Mouse (Mus musculus) heart, embryonic 15.5 days (tissue): ENCODE measurements at regions not wholly inside any gene's neighbourhood (a gene's known extent, or its start where the extent isn't known, plus 50 kb on each side); places are given as distances from the start of the nearest gene placed in this dataset.

Source experiments
- ATAC-seq: fragments of 200-750 bp; cut with Nextera tagmentation; replicated peaks from 2 replicates; pipeline ENCODE4 v1.8.0; 2017; ENCODE audit warnings: low read depth, moderate TSS enrichment; ENCODE audit not compliant: insufficient number of reproducible peaks, insufficient read depth, low FRiP score
- H3K27ac ChIP-seq: fragments of 300-500 bp; sonication (generic); 2 replicates; pipeline ENCODE4 v1.5.1; 2015; ENCODE audit warnings: mild to moderate bottlenecking, inconsistent platforms
- H3K27me3 ChIP-seq: fragments of 300-500 bp; sonication (generic); 2 replicates; pipeline ENCODE4 v1.6.1; 2015; ENCODE audit warnings: inconsistent platforms
- H3K36me3 ChIP-seq: fragments of 300-500 bp; sonication (generic); 2 replicates; pipeline ENCODE4 v1.6.1; 2015; ENCODE audit warnings: mild to moderate bottlenecking, inconsistent platforms
- H3K4me1 ChIP-seq: fragments of 300-500 bp; sonication (generic); replicated peaks from 2 replicates; pipeline ENCODE4 v1.6.1; 2015; ENCODE audit warnings: inconsistent platforms
- H3K4me2 ChIP-seq: fragments of 300-500 bp; sonication (generic); 2 replicates; pipeline ENCODE4 v1.6.1; 2015; ENCODE audit warnings: inconsistent platforms, mild to moderate bottlenecking, moderate library complexity
- H3K4me3 ChIP-seq: fragments of 300-500 bp; sonication (generic); 2 replicates; pipeline ENCODE4 v1.5.1; 2015; ENCODE audit warnings: mild to moderate bottlenecking, inconsistent platforms
- H3K9ac ChIP-seq: fragments of 300-500 bp; sonication (generic); 2 replicates; pipeline ENCODE4 v1.6.1; 2015; ENCODE audit warnings: mild to moderate bottlenecking, inconsistent platforms
- H3K9me3 ChIP-seq: fragments of 300-500 bp; sonication (generic); replicated peaks from 2 replicates; pipeline ENCODE4 v1.6.1; 2016; ENCODE audit warnings: inconsistent platforms
- WGBS: fragments of 180-500 bp; shearing (Covaris S2); methylation state at CpG from one replicate; pipeline ENCODE4 v1.1.7; 2015; ENCODE audit warnings: mixed read lengths; 5-methylcytosine and 5-hydroxymethylcytosine counted together

- H3K9me3 ChIP-seq: no peaks in the 10 kb centered on the region
- no peak overlapping the region for H3K27ac ChIP-seq
- WGBS: 60% methylated on average over 7 of the region's 7 CpGs
- no peaks in the 10 kb centered on the region for H3K36me3 ChIP-seq
- H3K27me3 ChIP-seq: no peaks in the 10 kb centered on the region
- no peak overlapping the region for H3K4me3 ChIP-seq
- H3K4me2 ChIP-seq: no peak overlapping the region
- H3K9ac ChIP-seq: no peak overlapping the region
- ATAC-seq: no peak
- no peaks in the 10 kb centered on the region for H3K4me1 ChIP-seq
Measured at GRCm38 (mm10) chr3:103465132-103465690, 109.8 kb upstream of the Syt6 start.

GRCm38 (mm10) chr3:103465948-103466347, 109.1 kb upstream of the Syt6 start:
- no peak overlapping the region for H3K9ac ChIP-seq
- WGBS: 65% methylated on average over 2 of the region's 2 CpGs
- H3K4me2 ChIP-seq: no peak overlapping the region
- H3K4me1 ChIP-seq: no peaks in the 10 kb centered on the region
- H3K27me3 ChIP-seq: no peaks in the 10 kb centered on the region
- H3K36me3 ChIP-seq: no peaks in the 10 kb centered on the region
- H3K27ac ChIP-seq: no peak overlapping the region
- H3K4me3 ChIP-seq: no peak overlapping the region
- no peak for ATAC-seq
- H3K9me3 ChIP-seq: no peaks in the 10 kb centered on the region

DNA sequence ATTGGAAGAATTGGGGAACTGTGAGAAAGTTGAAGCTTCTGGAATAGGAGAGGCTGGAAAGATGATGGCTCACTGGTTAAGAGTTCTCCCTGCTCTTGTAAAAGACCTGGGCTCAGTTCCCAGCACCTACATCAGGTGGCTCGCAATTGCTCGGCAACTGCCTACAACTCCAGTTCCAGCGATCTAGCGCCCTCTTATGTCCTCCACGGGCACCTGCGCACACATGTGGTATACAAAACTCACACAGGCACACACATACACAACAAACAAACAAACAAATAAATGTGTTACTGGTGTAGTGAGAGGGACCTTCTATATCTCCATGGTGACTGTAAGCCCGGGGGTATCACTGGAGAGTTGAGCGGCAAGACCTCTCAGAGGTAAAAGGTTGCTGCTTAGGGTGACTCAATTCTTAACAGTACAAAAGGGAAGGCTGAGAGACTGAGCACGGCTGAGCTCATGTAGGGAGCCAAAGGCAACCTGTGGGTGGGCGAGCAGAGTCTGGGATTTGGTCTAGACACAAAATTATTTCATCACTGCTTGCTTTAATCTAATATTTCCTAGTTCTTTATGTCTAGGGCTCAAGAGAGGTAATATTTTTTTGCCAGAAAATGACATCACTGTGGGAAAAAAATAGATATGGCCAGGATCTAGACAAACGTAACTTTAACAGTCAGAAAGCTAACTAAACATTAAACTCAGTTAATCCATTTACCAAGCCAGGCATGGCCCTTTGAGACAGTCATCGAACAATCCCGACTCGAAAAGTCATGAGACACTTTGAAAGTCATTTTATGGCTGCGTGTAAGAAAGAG, 104.2 kb upstream of the Syt6 start:
- Histone ChIP-seq H3K4me2 (no peak overlapping the region), H3K4me3 (no peak overlapping the region), H3K36me3 (no peaks in the 10 kb centered on the region), H3K27me3 (no peaks in the 10 kb centered on the region), H3K9me3 (no peaks in the 10 kb centered on the region), H3K27ac (no peak overlapping the region), H3K4me1 (no peaks in the 10 kb centered on the region), H3K9ac (no peak overlapping the region)
- ATAC-seq: no peak
- WGBS: 81% methylated on average over 15 of the region's 15 CpGs

DNA sequence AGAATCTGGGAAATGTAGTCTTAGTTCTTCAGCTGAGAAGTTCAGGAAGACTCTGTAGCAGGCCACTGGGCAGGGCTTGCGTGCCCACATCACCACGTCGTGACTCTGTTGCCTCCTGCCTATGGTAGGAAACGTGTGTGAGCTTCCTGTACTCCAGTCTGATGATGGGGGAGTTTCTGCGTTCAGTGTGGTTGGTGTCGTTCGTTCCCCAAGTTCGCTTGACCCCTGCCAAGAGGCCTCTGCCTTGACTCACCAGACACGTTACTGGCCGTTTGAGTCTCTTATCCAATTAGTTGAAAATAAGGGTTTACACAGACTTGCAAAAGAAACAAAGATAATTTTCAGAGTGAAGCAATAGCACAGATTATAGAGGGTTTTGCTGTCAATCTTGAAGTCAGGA, 102.4 kb upstream of the Syt6 start:
- H3K4me1 ChIP-seq: no peaks in the 10 kb centered on the region
- H3K36me3 ChIP-seq: no peaks in the 10 kb centered on the region
- H3K27ac ChIP-seq: no peak overlapping the region
- 58% methylated on average over 10 of the region's 10 CpGs for WGBS
- no peak overlapping the region for H3K4me3 ChIP-seq
- H3K9me3 ChIP-seq: no peaks in the 10 kb centered on the region
- no peaks in the 10 kb centered on the region for H3K27me3 ChIP-seq
- H3K9ac ChIP-seq: no peak overlapping the region
- no peak for ATAC-seq
- no peak overlapping the region for H3K4me2 ChIP-seq

- no peak for ATAC-seq
- no peaks in the 10 kb centered on the region for H3K4me1 ChIP-seq
- no peak overlapping the region for H3K9ac ChIP-seq
- no peak overlapping the region for H3K4me3 ChIP-seq
- H3K27ac ChIP-seq: no peak overlapping the region
- no peaks in the 10 kb centered on the region for H3K27me3 ChIP-seq
- no peaks in the 10 kb centered on the region for H3K36me3 ChIP-seq
- H3K9me3 ChIP-seq: no peaks in the 10 kb centered on the region
- no peak overlapping the region for H3K4me2 ChIP-seq
- WGBS: 58% methylated on average over 2 of the region's 2 CpGs
Measured at GRCm38 (mm10) chr3:103473336-103473735, 101.7 kb upstream of the Syt6 start.

GRCm38 (mm10) chr3:103479845-103480543, 95.0 kb upstream of the Syt6 start:
- no peak for ATAC-seq
- Histone ChIP-seq H3K4me3 (no peak overlapping the region), H3K4me1 (no peaks in the 10 kb centered on the region), H3K9ac (no peak overlapping the region), H3K27me3 (no peaks in the 10 kb centered on the region), H3K27ac (no peak overlapping the region), H3K36me3 (no peaks in the 10 kb centered on the region), H3K9me3 (no peaks in the 10 kb centered on the region), H3K4me2 (no peak overlapping the region)
- 62% methylated on average over 2 of the region's 2 CpGs for WGBS

- no peak overlapping the region for H3K4me2 ChIP-seq
- 70% methylated on average over 7 of the region's 7 CpGs for WGBS
- no peak overlapping the region for H3K4me3 ChIP-seq
- H3K27ac ChIP-seq: no peak overlapping the region
- H3K4me1 ChIP-seq: no peaks in the 10 kb centered on the region
- no peaks in the 10 kb centered on the region for H3K9me3 ChIP-seq
- ATAC-seq: no peak
- no peaks in the 10 kb centered on the region for H3K36me3 ChIP-seq
- no peaks in the 10 kb centered on the region for H3K27me3 ChIP-seq
- no peak overlapping the region for H3K9ac ChIP-seq
Measured at GRCm38 (mm10) chr3:103480676-103481075, 94.4 kb upstream of the Syt6 start.

DNA sequence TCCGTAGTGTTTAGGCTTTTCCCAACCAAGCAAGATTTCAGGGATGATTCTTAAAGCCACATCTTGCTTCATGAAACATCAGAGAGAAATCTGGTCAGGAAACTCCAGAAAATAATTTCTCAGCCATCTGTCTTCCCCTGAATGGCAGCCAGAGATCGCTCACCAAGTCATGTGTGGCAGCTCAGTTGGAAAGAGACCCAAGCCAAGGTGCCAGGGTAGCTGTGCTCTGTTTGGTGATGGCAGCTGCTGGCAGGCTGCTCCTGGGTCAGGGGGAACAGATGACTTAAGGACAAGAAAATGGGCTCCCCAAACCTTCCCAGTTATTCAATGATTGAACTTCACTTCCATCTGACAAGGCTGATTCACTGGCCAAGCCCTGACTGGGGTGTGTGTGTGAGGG, 91.7 kb upstream of the Syt6 start:
- H3K4me2 ChIP-seq: no peak overlapping the region
- no peak overlapping the region for H3K9ac ChIP-seq
- ATAC-seq: no peak
- WGBS: 73% methylated on average over 2 of the region's 2 CpGs
- no peaks in the 10 kb centered on the region for H3K36me3 ChIP-seq
- no peaks in the 10 kb centered on the region for H3K4me1 ChIP-seq
- H3K27ac ChIP-seq: no peak overlapping the region
- no peak overlapping the region for H3K4me3 ChIP-seq
- no peaks in the 10 kb centered on the region for H3K27me3 ChIP-seq
- no peaks in the 10 kb centered on the region for H3K9me3 ChIP-seq

GRCm38 (mm10) chr3:103483762-103484161, 91.3 kb upstream of the Syt6 start:
- no peak for ATAC-seq

GRCm38 (mm10) chr3:103489786-103490185, 85.2 kb upstream of the Syt6 start:
- H3K36me3 ChIP-seq: no peaks in the 10 kb centered on the region
- H3K27me3 ChIP-seq: no peaks in the 10 kb centered on the region
- no peak overlapping the region for H3K27ac ChIP-seq
- H3K9ac ChIP-seq: no peak overlapping the region
- H3K4me3 ChIP-seq: no peak overlapping the region
- no peaks in the 10 kb centered on the region for H3K9me3 ChIP-seq
- ATAC-seq: no peak
- no peak overlapping the region for H3K4me2 ChIP-seq
- H3K4me1 ChIP-seq: no peaks in the 10 kb centered on the region
- 60% methylated on average over 4 of the region's 4 CpGs for WGBS

More at GRCm38 (mm10) chr3:103483762-103484161, 91.3 kb upstream of the Syt6 start:
- no peaks in the 10 kb centered on the region for H3K27me3 ChIP-seq
- H3K27ac ChIP-seq: no peak overlapping the region
- H3K9ac ChIP-seq: no peak overlapping the region
- H3K4me2 ChIP-seq: no peak overlapping the region
- H3K9me3 ChIP-seq: no peaks in the 10 kb centered on the region
- H3K4me3 ChIP-seq: no peak overlapping the region
- no peaks in the 10 kb centered on the region for H3K4me1 ChIP-seq
- no peaks in the 10 kb centered on the region for H3K36me3 ChIP-seq
- WGBS: 62% methylated on average over 3 of the region's 3 CpGs

DNA sequence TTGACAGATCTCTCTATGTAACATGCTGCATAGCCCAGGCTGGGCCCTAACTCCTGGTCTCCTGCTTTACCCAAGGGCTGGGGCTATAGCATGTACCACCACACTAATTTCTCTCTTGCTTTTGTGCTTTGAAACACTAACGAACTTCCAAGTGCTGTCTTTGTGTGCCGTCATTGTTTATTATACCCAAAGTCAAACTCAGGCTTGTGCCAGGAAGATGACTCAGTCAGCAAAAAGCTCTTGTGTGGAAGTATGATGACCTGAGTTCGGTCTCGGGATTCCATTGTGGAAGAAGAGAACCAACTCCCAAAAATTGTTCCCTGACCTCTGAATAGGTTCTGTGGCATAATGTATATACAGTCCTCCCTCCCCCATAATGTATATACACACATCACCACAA, 84.1 kb upstream of the Syt6 start:
- no peak for ATAC-seq
- Histone ChIP-seq H3K9me3 (no peaks in the 10 kb centered on the region), H3K9ac (no peak overlapping the region), H3K4me2 (no peak overlapping the region), H3K27ac (no peak overlapping the region), H3K4me3 (no peak overlapping the region), H3K4me1 (no peaks in the 10 kb centered on the region), H3K36me3 (no peaks in the 10 kb centered on the region), H3K27me3 (no peaks in the 10 kb centered on the region)
- 81% methylated on average over 4 of the region's 4 CpGs for WGBS
